Mouse (Mus musculus) MEL (cell line): ENCODE measurements around the gene Ankrd16.

ENCODE experiments used
- CHD1 ChIP-seq: IDR thresholded peaks from 2 replicates; pipeline ENCODE4 v1.6.1; 2012; ENCODE audit warnings: low read depth, mild to moderate bottlenecking, inconsistent platforms, low read length, improper control_type of control experiment
- CTCF ChIP-seq, 3 experiments: IDR thresholded peaks in 2 of 3; conservative IDR thresholded peaks in 1 of 3; 2 replicates each; pipeline ENCODE4 v1.5.1; 2011 to 2012; ENCODE audit warnings: low read length in 3 of 3, low read depth in 2 of 3, mild to moderate bottlenecking in 2 of 3, improper control_type of control experiment in 1 of 3, inconsistent platforms in 1 of 3, mixed read lengths in 1 of 3, moderate library complexity in 1 of 3; ENCODE audit not compliant: control insufficient read depth in 1 of 3, insufficient read depth in 1 of 3, poor library complexity in 1 of 3, severe bottlenecking in 1 of 3
- EP300 ChIP-seq, 2 experiments: IDR thresholded peaks; 2 replicates each; pipeline ENCODE4 v1.6.1; 2011; ENCODE audit warnings: improper control_type of control experiment in 2 of 2, low read length in 2 of 2, low read depth in 1 of 2, mild to moderate bottlenecking in 1 of 2
- MYC ChIP-seq: IDR thresholded peaks from 2 replicates; pipeline ENCODE4 v1.6.1; 2011; ENCODE audit warnings: low read depth, mild to moderate bottlenecking, low read length, improper control_type of control experiment, moderate library complexity
- RAD21 ChIP-seq: IDR thresholded peaks from 2 replicates; pipeline ENCODE4 v1.6.1; 2011; ENCODE audit warnings: mild to moderate bottlenecking, low read depth, low read length, improper control_type of control experiment
- SMC3 ChIP-seq: IDR thresholded peaks from 2 replicates; pipeline ENCODE4 v1.6.1; 2011; ENCODE audit warnings: low read depth, low read length, improper control_type of control experiment
- TAL1 ChIP-seq: IDR thresholded peaks from 2 replicates; pipeline ENCODE4 v1.6.1; 2012; ENCODE audit warnings: mild to moderate bottlenecking, inconsistent platforms, low read length, moderate library complexity, mixed read lengths
- USF1 ChIP-seq: IDR thresholded peaks from 2 replicates; pipeline ENCODE4 v1.6.1; 2014; ENCODE audit warnings: low read depth, mild to moderate bottlenecking, inconsistent platforms, low read length, improper control_type of control experiment, moderate library complexity
- ZMIZ1 ChIP-seq: IDR thresholded peaks from 2 replicates; pipeline ENCODE4 v1.6.1; 2012; ENCODE audit warnings: low read depth, mild to moderate bottlenecking, inconsistent platforms, low read length, improper control_type of control experiment, moderate library complexity
- ZNF384 ChIP-seq: IDR thresholded peaks from 2 replicates; pipeline ENCODE4 v1.6.1; 2012; ENCODE audit warnings: low read depth, mild to moderate bottlenecking, inconsistent platforms, low read length, improper control_type of control experiment

DNA sequence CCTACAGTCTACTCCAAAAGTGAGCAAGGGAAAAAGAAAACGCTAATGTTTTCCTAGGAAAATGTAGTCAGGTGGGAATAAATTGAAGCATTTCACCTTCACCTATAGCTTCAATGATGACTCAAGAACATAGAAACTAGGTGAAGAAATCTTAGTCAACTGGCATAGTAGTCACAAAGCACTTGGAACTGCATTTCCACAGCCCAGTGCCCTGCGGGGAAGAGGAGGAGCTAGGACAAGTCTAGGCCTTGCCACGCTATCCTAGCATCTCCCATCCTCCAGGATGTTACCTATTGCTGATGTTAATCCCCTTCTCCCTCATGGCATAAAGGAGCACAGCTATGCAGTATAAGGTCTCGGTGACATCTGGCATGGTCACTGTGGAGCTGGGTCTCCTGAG is 15.1 kb upstream of the Ankrd16 start:
- TF ChIP-seq RAD21 (no peak), CHD1 (no peak), ZNF384 (no peak), EP300 (IDR thresholded peaks at IDR 0.05; ENCODE audit: low read depth in 1 of 2, low read length in 2 of 2) (no peak), TAL1 (no peak), MYC (no peak), ZMIZ1 (no peak), USF1 (no peak), SMC3 (no peak), CTCF (IDR thresholded peaks at IDR 0.05 in 2 of 3, conservative IDR thresholded peaks at IDR 0.05 in 1 of 3; ENCODE audit: control insufficient read depth in 1 of 3, insufficient read depth in 1 of 3, low read depth in 2 of 3, low read length in 3 of 3, poor library complexity in 1 of 3, severe bottlenecking in 1 of 3) (no peak)
